Mouse (Mus musculus) pancreas, adult 10 weeks (tissue): ENCODE data around the gene Them5. TPM values are rescaled to one million over a fixed set of nuclear protein-coding genes. Genes with fewer than 3 reads are reported as not detected.

Experiments
- polyA plus RNA-seq: library from polyadenylated mRNA; stranded (reverse); fragments of 350-450 nt; fragmentation: Illumina TruSeq; extraction: RNeasy Lipid Tissue Mini Kit (QIAGEN cat#74804); gene quantifications from one replicate; pipeline ENCODE4 v1.2.3, GENCODE M21; 2015; ENCODE audit warnings: low read depth, low replicate concordance; ENCODE audit not compliant: insufficient read depth

Them5 gene
- polyA plus RNA-seq, result not detected

GRCm38 (mm10) chr3:94341959-94342422 lies at the start of gene Them5:
Gene Them5, plus strand, starts transcription at chr3:94342099.

GRCm38 (mm10) chr3:94309633-94310363 lies 32.1 kb upstream of the Them5 start, which contains the start of gene Them4:
Gene Them4, plus strand, starts transcription at chr3:94310089.

GRCm38 (mm10) chr3:94362138-94362537 lies 20.2 kb downstream of the Them5 start, which contains the start of gene C2cd4d:
Gene C2cd4d, plus strand, starts transcription at chr3:94362438.

GRCm38 (mm10) chr3:94372641-94373040 lies 30.7 kb downstream of the Them5 start, which contains the start of gene Rorc:
Gene Rorc, plus strand, starts transcription at chr3:94372794.

Other genes starting within 250 kb of the Them5 start
- not detected for gene Gm10696, start 163.9 kb upstream of the Them5 start, polyA plus RNA-seq
- gene Gm5286, start 145.4 kb upstream of the Them5 start, polyA plus RNA-seq, result not detected
- not detected for gene Gm4778, start 78.1 kb upstream of the Them5 start, polyA plus RNA-seq
- 2.6 TPM for gene Them4, start 32.0 kb upstream of the Them5 start, polyA plus RNA-seq
- not detected for gene C2cd4d, start 20.3 kb downstream of the Them5 start, polyA plus RNA-seq
- 7.6 TPM for gene Rorc, start 30.7 kb downstream of the Them5 start, polyA plus RNA-seq
- 0.42 TPM for gene Lingo4, start 56.4 kb downstream of the Them5 start, polyA plus RNA-seq
- 1.6 TPM for gene Tdrkh, start 71.2 kb downstream of the Them5 start, polyA plus RNA-seq
- 8.4 TPM for gene Mrpl9, start 101.2 kb downstream of the Them5 start, polyA plus RNA-seq
- gene Oaz3, start 101.8 kb downstream of the Them5 start, polyA plus RNA-seq, result not detected
- 16.1 TPM for gene Celf3, start 136.2 kb downstream of the Them5 start, polyA plus RNA-seq
- not detected for gene Riiad1, start 138.2 kb downstream of the Them5 start, polyA plus RNA-seq
- 4.2 TPM for gene Snx27, start 240.6 kb downstream of the Them5 start, polyA plus RNA-seq